Comparison of ENCODE assay signal across 8 mouse cellular contexts in genomic region chr10:39066962-39067361, GRCm38 (mm10).
DNase-seq lines count a peak whose midpoint lies in the region; ATAC-seq lines count a peak whose summit lies in the region.

No protein-coding gene starts in this region.

- no peaks in the 10 kb centered on the region for H3K4me1 ChIP-seq in kidney, embryonic 16.5 days (ENCODE audit: insufficient read depth, low read length)

- H3K4me2 ChIP-seq in kidney, embryonic 16.5 days (replicated peaks; ENCODE audit: low read depth, low read length): no peak overlapping the region

- H3K9ac ChIP-seq in kidney, embryonic 16.5 days (replicated peaks; ENCODE audit: low read length): no peak overlapping the region

- H3K27me3 ChIP-seq in kidney, embryonic 16.5 days (ENCODE audit: insufficient read depth, low read length): no peaks in the 10 kb centered on the region

- ATAC-seq in kidney, embryonic 16.5 days (ENCODE audit: low FRiP score, low TSS enrichment): peak; percentile 74; the same call in 1 of the 2 replicates

- no peaks in the 10 kb centered on the region for H3K9me3 ChIP-seq in kidney, embryonic 16.5 days (ENCODE audit: low read length)

- no peak overlapping the region for H3K4me3 ChIP-seq in kidney, embryonic 16.5 days (ENCODE audit: low read length)

- peaks cover 25% of the 10 kb centered on the region for H3K36me3 ChIP-seq in kidney, embryonic 16.5 days (ENCODE audit: insufficient read depth, low read length)

- DNase-seq in A20 (ENCODE audit: low read depth, low spot score) (peak; percentile 81), ZHBTc4 (ENCODE audit: low read depth, low spot score) (peak; percentile 88)
- DNase-seq in embryo, embryonic 10.5 days (ENCODE audit: low spot score): peak; percentile 83
- DNase-seq in heart, adult 8-10 months (ENCODE audit: low spot score): peak; percentile 83
- DNase-seq in lung, adult 18-20 months: peak; percentile 59 to 72
- DNase-seq in retina, adult 2 months (ENCODE audit: low read depth, low spot score): peak; percentile 11
- DNase-seq in thymus, postnatal 25 days: peak; percentile 73

- no peak overlapping the region for H3K27ac ChIP-seq in kidney, embryonic 16.5 days (ENCODE audit: low read length)

Comparison
In these comparisons a context has a peak if more than half of its experiments do, and no peak if none do; other contexts are left out.
1. DNase-seq: peak in every context shown above with its lines; median percentile 88 in ZHBTc4; 83 in embryo, embryonic 10.5 days; 83 in heart, adult 8-10 months; 81 in A20; 73 in thymus, postnatal 25 days; 66 in lung, adult 18-20 months; 11 in retina, adult 2 months.